Mouse (Mus musculus) stomach, postnatal 0 days (tissue): ENCODE data around the gene 4930402F06Rik.

Experiments used
- CTCF ChIP-seq: IDR thresholded peaks from 2 replicates; pipeline ENCODE4 v1.5.1; 2016; ENCODE audit warnings: antibody characterized with exemption, low read depth, mild to moderate bottlenecking, moderate library complexity
- EP300 ChIP-seq: optimal IDR thresholded peaks from 2 replicates; pipeline ENCODE3; 2016; ENCODE audit warnings: antibody characterized with exemption

GRCm38 (mm10) chr2:35443325-35443724 lies 46.4 kb upstream of the 4930402F06Rik start:
- TF ChIP-seq CTCF (no peak), EP300 (no peak)
